Mouse (Mus musculus): ENCODE measurements around the gene Plekhg2.

Gene Plekhg2

DNA sequence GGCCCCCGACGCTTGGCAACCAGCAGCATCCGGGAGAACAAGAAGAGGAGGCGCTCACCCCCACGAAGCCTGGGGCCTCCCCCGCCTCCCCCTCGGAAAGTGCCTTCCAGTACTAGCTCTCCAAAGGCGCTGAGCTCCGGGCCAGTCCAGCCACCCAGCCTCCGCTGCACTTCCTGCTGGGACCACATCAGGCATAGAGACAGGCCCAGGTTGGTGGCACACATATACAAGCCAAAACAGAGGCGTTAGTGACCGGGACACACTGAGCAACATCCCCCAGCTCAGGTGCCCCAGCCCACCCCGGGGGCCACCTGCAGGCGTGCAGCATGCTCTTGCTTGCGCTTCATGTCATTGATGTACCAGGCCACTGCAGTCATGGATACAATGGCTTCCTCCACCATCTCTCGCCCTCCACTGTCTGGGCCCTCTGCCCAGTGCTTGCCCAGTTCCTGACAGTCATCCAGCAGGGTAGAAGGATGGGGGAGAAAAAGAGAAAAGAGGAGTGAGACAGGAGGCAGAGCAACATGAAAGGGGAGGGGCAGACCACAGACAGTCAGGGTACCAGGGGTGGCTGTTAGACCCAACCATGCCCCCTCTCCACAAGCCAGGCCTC, 4.6 kb downstream of the Plekhg2 start:
- DNase-seq (ENCODE audit: low read depth) = no peak

DNA sequence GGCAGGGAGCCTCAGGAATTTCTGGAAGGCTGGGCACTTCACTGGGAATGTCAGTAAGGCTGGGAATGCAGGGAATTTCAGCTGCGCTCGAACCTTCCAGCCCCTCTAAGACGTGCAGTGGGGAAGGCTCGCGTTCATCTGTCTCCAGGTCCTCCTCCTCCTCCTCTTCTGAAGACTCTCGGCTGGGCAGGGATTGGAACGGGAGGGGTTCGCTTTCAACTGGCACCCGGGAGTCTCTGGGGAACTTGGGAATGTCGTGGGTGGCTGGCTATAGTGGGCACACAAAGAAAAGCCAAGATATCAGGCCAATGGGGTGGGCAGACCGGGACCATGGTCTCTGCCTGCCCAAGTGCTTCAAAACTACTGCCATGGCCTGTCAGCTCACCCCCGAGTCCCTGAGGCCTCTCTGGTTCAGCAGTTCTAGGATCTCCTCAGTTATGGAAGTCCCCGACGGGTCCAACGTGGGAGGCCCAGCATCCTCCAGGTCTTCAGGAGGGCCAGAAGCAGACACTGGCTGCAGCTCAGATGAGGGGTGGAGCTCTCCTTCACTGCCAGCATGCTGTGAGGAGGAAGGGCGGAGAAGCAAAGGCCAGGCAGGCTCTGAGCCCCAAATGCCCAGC, 9.8 kb downstream of the Plekhg2 start:
- no peak for DNase-seq (ENCODE audit: low read depth)

DNA sequence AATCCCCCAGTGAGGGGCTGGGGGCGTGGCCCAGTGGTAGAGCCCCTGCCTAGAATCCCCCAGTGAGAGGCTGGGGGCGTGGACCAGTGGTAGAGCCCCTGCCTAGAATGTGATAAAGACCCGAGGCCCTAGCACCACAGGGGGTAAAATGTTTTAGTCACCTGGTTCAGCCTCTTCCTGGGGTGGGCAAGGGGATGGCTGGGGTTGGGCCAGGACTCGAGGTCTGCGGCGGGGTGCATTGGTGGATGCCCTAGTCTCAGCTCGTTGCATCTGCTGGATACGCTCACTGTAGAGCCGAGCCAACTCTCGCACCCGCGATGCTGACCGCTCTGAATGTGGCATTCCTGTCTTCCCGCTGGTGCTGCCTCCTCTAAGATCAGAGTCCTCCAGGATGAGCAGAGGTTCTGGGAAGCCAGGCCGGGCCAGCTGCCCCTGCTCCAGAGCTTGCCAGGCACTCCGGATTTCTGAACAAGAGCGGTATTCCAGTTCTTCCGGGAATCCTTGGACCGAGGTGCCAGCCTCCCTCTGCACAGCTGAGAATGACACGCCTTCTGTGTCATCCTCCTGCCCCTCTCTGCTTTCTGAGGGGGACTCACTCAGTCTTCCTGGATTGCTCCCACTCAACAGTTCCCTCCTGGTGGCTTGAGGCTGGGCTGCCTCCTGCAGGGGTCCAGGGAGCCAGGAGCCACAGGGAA, 10.6 kb downstream of the Plekhg2 start:
- no peak for DNase-seq (ENCODE audit: low read depth)

- DNase-seq (ENCODE audit: low read depth) = no peak
Observed at GRCm38 (mm10) chr7:28360291-28360690, 12.1 kb downstream of the Plekhg2 start.

DNA sequence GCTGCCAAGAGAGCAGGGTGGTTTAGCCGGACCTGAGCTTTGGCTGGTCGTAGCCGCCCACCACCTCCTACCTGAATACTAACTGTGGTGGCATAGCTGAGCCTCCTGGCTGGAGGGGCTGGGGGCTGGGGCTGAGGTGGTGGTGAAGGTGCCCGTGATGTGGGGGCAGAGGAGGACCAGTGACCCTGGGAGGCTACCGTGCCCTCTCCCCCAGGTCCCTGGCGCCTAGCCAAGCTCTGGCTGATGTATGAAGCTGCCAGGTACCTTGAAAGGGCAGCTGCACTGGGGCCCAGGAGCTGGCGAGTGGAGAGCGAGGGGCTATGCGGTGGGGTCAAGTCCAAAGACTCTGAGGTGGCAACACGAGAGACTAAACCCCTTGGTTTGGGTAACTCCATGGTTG, 12.5 kb downstream of the Plekhg2 start:
- no peak for DNase-seq (ENCODE audit: low read depth)

DNA sequence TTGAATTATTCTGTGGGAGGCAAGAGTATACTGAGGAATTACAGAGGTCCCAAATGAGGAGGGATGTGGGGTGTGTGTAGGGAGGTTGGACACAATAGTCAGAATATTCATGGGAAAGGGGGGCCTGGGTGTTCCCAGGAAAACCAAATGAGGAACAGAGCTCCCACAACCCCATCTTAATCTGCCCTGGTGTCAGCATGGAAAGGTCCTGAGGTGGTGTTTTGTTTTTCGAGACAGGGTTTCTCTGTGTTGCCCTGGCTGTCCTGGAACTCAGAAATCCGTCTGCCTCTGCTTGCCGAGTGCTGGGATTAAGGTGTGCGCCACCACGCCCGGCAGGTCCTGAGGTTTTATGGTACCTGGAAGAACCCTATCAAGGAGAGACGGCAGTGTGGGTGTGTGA, 14.0 kb downstream of the Plekhg2 start:
- no peak for DNase-seq (ENCODE audit: low read depth)

- DNase-seq (ENCODE audit: low read depth) = peak; percentile 74
Observed at GRCm38 (mm10) chr7:28357984-28358383, 14.4 kb downstream of the Plekhg2 start.

DNA sequence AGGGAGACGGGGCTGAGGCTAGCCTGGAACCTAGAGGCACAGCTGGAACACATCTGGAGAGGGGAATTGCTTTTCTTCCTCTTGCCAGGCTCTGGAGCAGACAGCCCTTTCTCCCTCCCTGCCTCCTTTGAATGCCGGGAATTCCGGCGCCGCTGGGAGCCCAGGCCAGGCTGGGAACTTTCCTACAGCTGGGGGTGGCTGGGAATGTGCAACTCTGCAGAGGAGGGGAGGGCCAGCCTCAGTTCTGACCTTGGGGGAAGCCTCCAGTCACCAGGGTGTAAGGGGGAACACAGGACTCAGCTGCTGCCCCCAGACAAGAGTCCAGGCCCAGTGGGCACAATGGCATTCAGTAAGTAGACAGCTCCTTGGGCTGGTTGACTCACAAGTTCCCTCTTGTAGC, 15.4 kb downstream of the Plekhg2 start:
- no peak for DNase-seq (ENCODE audit: low read depth)

- no peak for DNase-seq (ENCODE audit: low read depth)
Observed at GRCm38 (mm10) chr7:28355221-28355620, 17.2 kb downstream of the Plekhg2 start.

DNA sequence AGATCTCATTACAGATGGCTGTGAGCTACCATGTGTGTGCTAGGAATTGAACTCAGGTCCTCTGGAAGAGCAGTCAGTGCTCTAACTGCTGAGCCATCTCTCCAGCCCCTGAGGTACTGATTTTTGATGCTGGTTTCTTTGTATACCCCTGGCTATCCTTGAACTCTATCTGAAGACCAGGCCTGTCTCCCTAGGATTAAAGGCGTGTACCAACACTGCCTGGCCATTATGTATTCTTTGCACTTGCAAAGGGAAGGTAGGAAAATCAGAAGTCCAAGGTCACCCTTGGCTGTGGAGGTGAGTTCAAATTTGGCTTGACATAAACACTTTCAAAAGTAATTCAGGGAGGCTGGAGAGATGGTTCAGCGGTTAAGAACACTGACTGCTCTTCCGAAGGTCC, 17.8 kb downstream of the Plekhg2 start:
- DNase-seq (ENCODE audit: low read depth) = no peak

DNA sequence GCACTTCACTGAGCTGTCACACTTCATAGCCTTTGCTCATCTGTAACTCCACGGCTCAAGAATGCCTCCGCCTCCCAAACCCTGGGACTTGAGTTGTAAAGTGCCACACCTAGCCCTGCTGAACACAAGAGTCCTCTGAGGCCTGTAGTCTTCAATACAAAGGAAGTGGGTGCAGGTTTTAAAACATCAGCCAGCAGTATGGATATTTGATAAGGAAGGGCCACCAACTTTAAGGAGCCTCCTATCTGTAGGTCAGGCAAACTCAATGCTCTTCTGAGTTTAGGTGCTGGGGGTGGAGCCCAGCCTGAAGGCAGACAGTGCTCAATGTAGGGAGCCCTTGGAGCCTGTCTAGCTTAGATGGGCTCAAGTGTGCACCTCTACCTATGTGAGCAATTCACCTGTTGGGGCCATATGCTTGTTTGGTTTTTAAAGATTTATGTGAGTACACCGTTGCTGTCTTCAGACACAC, 18.3 kb downstream of the Plekhg2 start:
- DNase-seq (ENCODE audit: low read depth) = no peak

DNA sequence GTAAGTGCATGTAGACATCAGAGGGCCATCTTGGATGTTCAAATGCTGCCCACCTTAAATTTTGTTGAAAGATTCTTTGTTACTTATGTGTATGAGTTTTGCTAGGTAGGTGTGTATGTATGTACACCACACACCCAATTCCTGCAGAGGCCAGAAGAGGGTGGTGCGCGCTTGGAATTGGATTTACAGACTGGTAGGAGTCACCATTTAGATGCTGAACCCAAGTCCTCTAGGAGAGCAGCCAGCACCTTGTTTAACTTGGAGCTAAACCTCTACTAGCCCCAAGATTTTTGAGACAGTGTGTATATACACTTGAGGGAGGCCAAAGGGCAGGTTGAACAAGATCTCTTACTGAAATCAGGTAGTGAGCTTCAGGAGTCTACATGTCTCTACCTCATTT, 19.1 kb downstream of the Plekhg2 start:
- DNase-seq (ENCODE audit: low read depth) = no peak

DNA sequence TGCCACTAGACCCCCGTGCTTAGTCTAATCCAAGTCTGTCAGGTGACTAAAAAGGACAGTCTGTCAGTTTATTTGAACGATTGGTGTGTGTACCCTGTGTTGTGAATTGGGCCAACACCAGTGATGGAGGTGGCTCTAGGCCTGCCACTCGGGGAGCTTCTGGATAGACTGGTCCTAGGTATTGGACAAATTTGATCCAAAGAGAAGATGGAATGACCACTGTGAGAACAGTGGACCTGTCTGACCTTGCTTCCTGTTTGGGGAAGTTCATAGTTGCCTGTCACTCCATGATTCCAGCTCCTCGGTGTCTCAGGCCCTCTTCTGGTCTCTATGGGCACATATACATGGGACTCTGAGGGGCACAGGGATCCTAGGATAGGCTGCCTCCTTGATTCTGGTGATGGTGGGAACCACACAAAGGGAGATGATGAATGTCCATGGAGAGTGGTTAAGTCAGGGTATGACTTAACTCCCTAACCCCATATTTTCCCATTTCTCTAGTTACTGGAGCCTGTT, 20.7 kb downstream of the Plekhg2 start:
- DNase-seq (ENCODE audit: low read depth) = peak; percentile 46

- DNase-seq (ENCODE audit: low read depth) = peak; percentile 98
Observed at GRCm38 (mm10) chr7:28350155-28350883, 22.1 kb downstream of the Plekhg2 start, which contains the start of gene Rps16. Gene Rps16, plus strand, starts transcription at chr7:28350652.

GRCm38 (mm10) chr7:28348601-28349000, 23.8 kb downstream of the Plekhg2 start:
- DNase-seq (ENCODE audit: low read depth) = peak; percentile 62

GRCm38 (mm10) chr7:28347746-28348145, 24.7 kb downstream of the Plekhg2 start:
- DNase-seq (ENCODE audit: low read depth) = peak; percentile 92

- DNase-seq (ENCODE audit: low read depth) = peak; percentile 83
Observed at GRCm38 (mm10) chr7:28344637-28345036, 27.8 kb downstream of the Plekhg2 start.

DNA sequence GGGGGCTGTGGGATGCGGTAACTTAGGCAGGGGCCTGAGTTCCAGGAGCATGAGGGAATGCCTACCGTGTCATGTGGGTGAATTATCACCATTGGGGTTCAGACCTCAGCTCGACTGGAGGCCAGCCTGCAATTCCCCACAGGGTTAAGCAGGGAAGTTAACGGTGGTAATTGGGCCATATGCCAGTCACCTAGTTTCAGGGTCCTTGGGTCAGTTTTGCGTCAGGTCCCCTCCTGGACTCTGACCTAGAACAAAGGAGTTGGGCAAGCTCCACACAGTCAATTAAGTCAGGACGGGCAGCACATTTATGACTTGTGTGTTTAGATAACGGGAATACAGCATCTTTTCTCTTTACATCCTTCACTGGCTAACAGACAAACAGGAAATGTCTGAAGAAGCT, 31.0 kb downstream of the Plekhg2 start:
- no peak for DNase-seq (ENCODE audit: low read depth)

DNA sequence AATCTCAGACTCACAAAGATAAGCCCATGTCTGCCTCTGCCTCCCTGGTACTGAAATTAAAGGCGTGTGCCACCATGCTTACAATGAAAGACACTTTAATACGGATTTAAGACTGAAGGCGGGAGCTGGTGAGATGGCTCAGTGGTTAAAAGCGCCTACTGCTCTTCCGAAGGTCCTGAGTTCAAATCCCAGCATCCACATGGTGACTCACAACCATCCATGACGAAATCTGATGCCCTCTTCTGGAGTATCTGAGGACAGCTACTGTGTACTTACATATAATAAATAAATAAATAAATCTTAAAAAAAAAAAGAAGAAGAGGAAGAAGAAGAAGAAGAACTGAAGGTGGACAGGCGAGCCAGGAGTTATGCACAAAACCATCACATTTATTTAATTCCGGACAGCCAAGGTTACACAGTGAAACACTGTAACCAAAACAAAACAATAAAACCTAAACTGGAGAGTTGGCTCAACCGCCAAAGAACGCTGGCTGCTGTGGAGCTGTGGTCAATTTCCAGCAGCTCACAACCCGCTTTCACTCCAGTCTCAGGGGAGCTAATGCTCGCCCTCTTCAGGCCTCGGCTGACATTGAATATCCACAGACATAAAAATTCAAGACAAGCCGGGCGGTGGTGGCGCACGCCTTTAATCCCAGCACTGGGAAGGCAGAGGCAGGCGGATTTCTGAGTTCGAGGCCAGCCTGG, 33.0 kb downstream of the Plekhg2 start:
- peak; percentile 94 for DNase-seq (ENCODE audit: low read depth)

DNA sequence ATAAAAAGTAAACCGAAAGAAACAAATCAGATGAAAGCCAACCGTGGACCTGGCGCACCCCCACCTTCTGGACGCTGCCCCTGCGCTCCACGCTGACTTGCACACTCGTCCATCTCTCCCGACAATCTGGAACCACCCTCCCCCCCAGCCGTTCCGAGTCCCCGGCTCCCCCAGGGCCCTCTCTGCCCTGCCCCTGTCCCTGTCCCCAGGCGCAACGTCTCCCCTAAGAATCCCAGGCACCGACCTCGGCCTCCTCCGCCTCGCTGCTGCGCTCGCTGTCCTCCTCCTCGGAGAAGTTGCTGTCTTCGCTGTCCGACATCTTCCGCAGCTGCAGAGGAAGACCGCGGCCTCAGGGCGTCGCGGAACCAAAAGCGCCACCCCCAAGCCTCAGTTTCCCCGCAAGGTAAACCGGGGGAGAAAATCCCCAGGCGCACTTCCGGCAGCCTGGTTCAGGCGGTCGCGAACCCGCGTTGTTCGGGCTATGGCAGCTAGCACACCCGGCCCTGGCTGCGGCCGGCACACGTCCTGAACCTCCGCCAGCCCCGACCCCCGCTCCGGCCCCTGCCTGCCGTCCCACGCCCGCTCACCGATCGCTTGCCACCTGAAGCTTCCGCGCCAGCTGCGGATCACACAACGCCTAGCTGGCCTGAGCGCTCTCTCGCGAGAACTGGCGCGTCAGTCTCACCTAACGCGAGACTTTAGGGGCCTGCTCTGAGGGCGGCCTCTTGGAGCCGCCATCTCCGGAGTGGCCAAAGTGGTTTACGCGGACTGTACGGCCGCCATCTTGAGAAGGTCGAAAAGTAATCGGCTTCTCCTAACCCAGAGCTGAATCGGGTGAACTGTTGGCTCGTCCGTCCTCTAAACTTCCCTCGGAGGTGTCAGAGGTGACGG, 34.0 kb downstream of the Plekhg2 start, which contains the start of gene Supt5:
Gene Supt5 (minus strand): TSS at position 639 of the 891 bp plus-strand sequence.
- DNase-seq (ENCODE audit: low read depth) = peak; percentile 99

DNA sequence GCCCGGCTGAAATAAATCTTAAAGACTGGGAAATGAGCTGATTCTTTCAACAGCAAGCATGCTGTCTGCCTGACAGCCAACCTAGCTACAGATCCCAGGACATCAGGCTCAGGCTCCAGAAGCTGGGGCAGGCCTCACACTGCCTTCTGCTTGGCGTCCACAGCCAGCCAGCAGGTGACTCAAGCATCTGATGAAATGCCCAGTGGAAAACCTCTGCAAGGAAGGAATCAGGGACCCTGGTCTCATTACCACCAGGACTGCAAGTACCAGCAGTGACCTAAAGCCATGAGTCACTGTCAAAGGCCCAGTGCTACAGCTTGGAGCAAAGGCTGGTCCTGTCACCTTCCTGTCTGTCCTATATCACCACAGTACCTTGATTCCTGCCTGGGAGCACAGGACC, 36.9 kb downstream of the Plekhg2 start:
- DNase-seq (ENCODE audit: low read depth) = peak; percentile 34
